Mouse (Mus musculus) layer of hippocampus, postnatal 25 days (tissue): Measurements from ENCODE around the gene Dnmt3b. TPM values are rescaled to one million over a fixed set of nuclear protein-coding genes. Genes with fewer than 3 reads are reported as not detected.
"Not testable (repeated sequence)": the region's sequence is repeated elsewhere in the genome, so short reads cannot be mapped to it uniquely, and the experiment has no call there.

ENCODE experiments used
- DNase-seq, 2 experiments: peaks; one replicate each; pipeline ENCODE4 v3.0.0; 2022; ENCODE audit warnings: mixed read lengths in 2 of 2, low spot score in 1 of 2; ENCODE audit errors: extremely low spot score in 1 of 2
- total RNA-seq, 2 experiments: library from RNA; stranded (reverse); gene quantifications; 2 replicates each; pipeline ENCODE4 v1.2.3; 2021

The Dnmt3b gene
- total RNA-seq, 2 experiments from 2014 or later = 0.84 to 1.3 TPM

DNA sequence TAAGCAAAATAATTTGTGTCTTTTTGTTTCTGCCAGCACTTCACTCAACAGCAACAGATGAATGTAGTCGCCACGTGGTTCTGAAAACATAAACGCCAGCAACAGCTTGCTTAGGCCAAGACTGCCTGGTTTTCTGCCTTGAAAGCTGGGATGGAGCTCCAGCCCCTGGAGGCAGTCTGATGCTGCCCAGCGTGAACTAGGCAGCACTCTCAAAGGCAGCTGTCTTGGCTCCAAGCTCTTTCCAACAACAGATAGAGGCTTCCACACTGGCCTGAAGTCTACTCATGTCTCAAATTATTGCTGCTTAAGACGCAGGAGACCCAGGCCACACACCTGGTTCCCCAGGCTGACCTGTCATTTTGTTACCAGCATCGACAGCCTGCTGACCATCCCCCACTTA lies 54.1 kb downstream of the Dnmt3b start:
- no peak for DNase-seq

DNA sequence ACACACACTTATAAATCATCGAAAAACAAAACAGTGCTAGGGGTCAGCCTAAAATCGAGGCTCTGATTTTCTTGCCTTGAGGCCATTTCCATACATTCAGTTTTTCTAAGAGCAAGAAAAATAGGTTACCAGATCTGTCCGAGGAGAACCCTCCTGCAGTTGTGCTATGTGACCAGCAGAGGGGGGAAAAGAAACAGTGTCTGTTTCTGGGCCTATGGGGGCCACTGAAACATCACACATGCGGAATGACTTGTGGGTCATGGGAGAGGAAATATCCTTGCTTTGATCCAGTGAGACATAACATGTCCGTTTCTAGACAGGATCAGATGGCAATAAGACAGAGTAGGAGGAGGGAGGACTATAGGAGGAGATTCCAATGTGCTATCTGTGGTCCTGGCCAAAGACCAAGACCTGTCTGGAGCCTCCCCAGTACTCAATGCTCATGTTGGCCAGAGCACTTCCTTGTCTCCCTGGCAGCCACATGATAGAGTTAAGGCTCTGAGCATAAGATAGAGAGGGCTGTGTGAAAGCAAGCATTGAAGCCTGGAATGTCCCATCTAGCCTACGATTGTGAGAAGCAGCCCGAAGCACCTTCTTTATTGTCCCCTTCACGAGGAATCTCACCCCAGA lies 61.6 kb downstream of the Dnmt3b start:
- DNase-seq = no peak

DNA sequence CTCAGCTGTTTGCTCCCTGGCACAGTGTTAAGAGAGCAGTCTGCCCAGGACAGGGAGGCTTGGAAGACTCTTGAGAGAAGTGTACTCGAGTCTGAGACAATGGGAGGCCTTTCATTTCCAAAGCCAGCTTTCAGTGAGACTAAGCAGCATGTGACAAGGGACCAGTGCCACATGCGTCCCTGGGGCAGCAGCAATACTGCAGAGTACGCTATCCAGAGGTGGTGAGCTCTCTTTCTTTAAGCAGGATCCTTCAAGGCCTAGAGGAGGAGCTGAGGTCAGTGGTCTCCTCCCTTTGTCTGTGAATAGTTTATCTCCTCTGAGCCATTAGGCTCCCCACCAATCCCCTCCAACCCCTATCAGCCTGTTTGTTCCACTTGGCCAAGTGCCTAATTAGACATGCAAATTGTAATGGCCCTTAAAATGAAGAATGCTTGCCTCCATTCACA lies 63.4 kb downstream of the Dnmt3b start:
- peak; percentile 8 to 9 for DNase-seq

- DNase-seq = peak; percentile 20 to 39
Observed at GRCm38 (mm10) chr2:153713227-153713626, 64.0 kb downstream of the Dnmt3b start.

GRCm38 (mm10) chr2:153717861-153718260 lies 68.6 kb downstream of the Dnmt3b start:
- DNase-seq = not testable (repeated sequence)

DNA sequence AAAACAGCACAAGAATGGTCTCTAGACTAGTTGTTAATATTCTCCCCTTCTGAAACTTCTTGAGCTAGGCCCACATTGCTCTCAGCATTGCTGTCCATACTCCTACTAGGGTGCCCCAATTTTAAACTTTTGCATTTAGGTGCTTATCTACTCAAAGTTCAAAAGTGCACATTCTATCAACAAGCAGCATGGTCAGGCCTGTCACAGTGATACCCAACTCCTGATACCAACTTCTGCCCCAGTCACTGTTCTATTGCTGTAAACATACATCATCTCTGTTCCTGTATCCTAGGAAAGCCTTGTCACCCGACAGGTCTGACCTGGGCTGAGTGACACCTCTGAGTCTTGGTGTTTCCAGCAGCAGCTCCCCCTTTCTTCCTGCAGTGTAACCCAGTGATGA lies 73.8 kb downstream of the Dnmt3b start:
- DNase-seq = no peak

DNA sequence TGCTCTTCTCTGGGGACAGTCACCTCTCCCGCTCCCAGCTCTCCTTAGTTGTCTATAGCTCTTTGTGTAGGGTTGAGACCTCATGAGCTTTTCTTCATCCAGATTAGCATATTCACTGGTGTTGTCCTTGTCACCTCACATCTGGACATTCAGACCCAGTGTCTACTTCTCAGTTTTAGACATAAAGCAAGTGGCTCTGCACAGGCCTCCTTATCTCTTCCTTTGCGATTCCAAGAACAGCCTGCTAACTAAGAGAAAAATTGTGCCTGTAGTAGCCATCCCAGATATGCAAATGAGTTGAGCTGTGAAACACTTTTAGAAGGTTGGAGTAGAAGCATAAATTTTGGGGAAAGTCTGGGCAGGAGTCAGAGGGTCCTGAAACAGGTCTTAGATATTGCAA lies 75.2 kb downstream of the Dnmt3b start:
- no peak for DNase-seq

- DNase-seq = no peak
Observed at GRCm38 (mm10) chr2:153724871-153725270, 75.6 kb downstream of the Dnmt3b start.

- DNase-seq = no peak
Observed at GRCm38 (mm10) chr2:153725291-153725690, 76.0 kb downstream of the Dnmt3b start.

DNA sequence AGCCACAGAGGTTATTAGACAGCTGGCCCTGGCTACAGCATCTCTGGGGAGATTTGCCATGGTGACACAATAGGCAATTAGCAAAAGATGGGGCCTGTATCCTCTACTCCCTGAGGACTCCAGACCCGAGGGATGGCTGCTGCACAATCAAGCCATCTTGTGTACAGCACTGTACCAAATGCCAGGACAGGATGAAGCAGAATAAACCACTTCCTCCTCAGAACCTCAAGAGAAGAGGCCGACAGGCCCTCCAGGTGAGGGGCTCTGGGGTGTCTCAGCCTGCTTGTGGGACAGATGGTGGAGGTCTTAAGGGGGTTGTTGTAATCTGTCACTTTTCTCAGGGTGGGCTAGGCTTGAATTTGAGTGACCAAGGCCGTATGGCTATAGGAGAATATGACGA lies 84.8 kb downstream of the Dnmt3b start:
- no peak for DNase-seq

Other genes with a start within 250 kb of the Dnmt3b start
- not detected for gene 4930404H24Rik, start 156.7 kb upstream of the Dnmt3b start, total RNA-seq
- gene Nol4l, start 119.5 kb upstream of the Dnmt3b start, total RNA-seq = 10 to 100 TPM; 42.7 to 48.9 TPM
- 10 to 100 TPM; 29.1 to 30.9 TPM for gene Commd7, start 16.7 kb upstream of the Dnmt3b start, total RNA-seq
- gene Dnmt3c, start 47.2 kb downstream of the Dnmt3b start, total RNA-seq = under 1 TPM in 1 of 2 experiments, not detected in 1; 0.23 TPM
- 10 to 100 TPM; 82.2 to 89.2 TPM for gene Mapre1, start 91.8 kb downstream of the Dnmt3b start, total RNA-seq
- gene Efcab8, start 130.5 kb downstream of the Dnmt3b start, total RNA-seq = under 1 TPM; 0.12 to 0.19 TPM
- not detected for gene Sun5, start 221.6 kb downstream of the Dnmt3b start, total RNA-seq
- gene Bpifb2, start 225.6 kb downstream of the Dnmt3b start, total RNA-seq = not detected